Mouse (Mus musculus) liver, embryonic 12.5 days (tissue): Measurements from ENCODE around the gene Abcc10. TPM values are rescaled to one million over a fixed set of nuclear protein-coding genes. Genes with fewer than 3 reads are reported as not detected.

Source experiments
- ATAC-seq: fragments of 200-750 bp; cut with Nextera tagmentation; 2 replicates; pipeline ENCODE4 v1.8.0; 2017; ENCODE audit warnings: moderate number of reproducible peaks, mild to moderate bottlenecking, moderate library complexity
- H3K27ac ChIP-seq: fragments of 300-500 bp; sonication (generic); 2 replicates; pipeline ENCODE4 v1.5.1; 2016; ENCODE audit warnings: mild to moderate bottlenecking
- H3K27me3 ChIP-seq: fragments of 300-500 bp; sonication (generic); replicated peaks from 2 replicates; pipeline ENCODE4 v1.6.1; 2016; ENCODE audit warnings: mild to moderate bottlenecking, moderate library complexity
- H3K36me3 ChIP-seq: fragments of 300-500 bp; sonication (generic); 2 replicates; pipeline ENCODE4 v1.6.1; 2016; ENCODE audit warnings: mild to moderate bottlenecking, moderate library complexity
- H3K4me1 ChIP-seq: fragments of 300-500 bp; sonication (generic); 2 replicates; pipeline ENCODE4 v1.6.1; 2016
- H3K4me2 ChIP-seq: fragments of 300-500 bp; sonication (generic); 2 replicates; pipeline ENCODE4 v1.6.1; 2016; ENCODE audit warnings: mild to moderate bottlenecking, moderate library complexity
- H3K4me3 ChIP-seq: fragments of 300-500 bp; sonication (generic); 2 replicates; pipeline ENCODE4 v1.5.1; 2016; ENCODE audit warnings: mild to moderate bottlenecking, moderate library complexity
- H3K9ac ChIP-seq: fragments of 300-500 bp; sonication (generic); 2 replicates; pipeline ENCODE4 v1.6.1; 2016; ENCODE audit warnings: mild to moderate bottlenecking, moderate library complexity
- H3K9me3 ChIP-seq: fragments of 300-500 bp; sonication (generic); replicated peaks from 2 replicates; pipeline ENCODE4 v1.6.1; 2016; ENCODE audit warnings: mild to moderate bottlenecking, moderate library complexity
- WGBS: fragments of 180-500 bp; shearing (Covaris S2); methylation state at CpG from one replicate; pipeline ENCODE4 v1.1.7; 2016; ENCODE audit not compliant: insufficient replicate concordance; 5-methylcytosine and 5-hydroxymethylcytosine counted together
- polyA plus RNA-seq: library from polyadenylated mRNA; unstranded; fragments of >200 nt; fragmentation: Nextera tagmentation; extraction: Ambion mirVana; gene quantifications from 2 replicates; pipeline ENCODE4 v1.2.1, GENCODE M21; 2016

The Abcc10 gene
- 2.4 and 2.9 TPM in 2 replicates for polyA plus RNA-seq

DNA sequence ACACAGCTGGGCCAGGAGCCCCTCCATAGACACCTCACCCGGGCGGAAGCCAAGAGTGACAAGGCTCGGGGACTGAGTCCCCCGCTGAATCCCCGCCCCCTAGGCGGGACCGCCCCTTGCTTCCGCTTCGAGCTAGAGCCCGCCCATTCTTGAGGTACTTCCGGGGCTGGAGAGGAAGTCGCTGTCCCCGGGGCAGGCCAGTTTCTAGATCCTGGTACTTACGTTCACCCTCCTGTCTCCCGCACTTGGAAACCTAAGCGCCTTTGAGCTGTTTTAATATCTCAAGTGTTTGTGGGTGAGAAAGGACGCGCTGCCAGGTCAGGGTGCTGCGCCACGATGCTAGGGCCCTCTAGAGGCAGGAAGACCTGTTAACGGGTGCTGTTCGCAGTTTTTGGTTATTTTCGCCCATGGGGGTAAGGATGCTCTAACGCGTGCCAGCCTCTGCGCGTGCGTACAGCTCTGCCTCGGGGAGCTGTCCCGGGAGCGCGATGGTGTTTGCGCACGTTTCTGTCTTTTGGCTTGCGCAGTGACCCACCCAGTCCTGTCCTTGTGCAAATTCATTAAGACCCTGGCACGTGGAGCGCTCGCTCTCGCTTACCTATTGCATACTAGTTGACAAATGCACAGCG is at the start of gene Abcc10:
Gene Abcc10, minus strand, starts transcription at position 447 of the 629 bp plus-strand sequence.
- H3K9me3 ChIP-seq = no peaks in the 10 kb centered on the region
- peak within 1 kb of the TSS; percentile 87 for H3K9ac ChIP-seq
- peak within 1 kb of the TSS; percentile 94 for H3K4me2 ChIP-seq
- peaks cover 11% of the 10 kb centered on the region; the same call in 1 of the 2 replicates for H3K36me3 ChIP-seq
- H3K27ac ChIP-seq = peak within 1 kb of the TSS; percentile 94
- H3K27me3 ChIP-seq = no peaks in the 10 kb centered on the region
- peak; percentile 98 for ATAC-seq
- H3K4me3 ChIP-seq = peak within 1 kb of the TSS; percentile 73
- H3K4me1 ChIP-seq = peaks cover 30% of the 10 kb centered on the region
- under 1% methylated on average over 40 of the region's 40 CpGs for WGBS

DNA sequence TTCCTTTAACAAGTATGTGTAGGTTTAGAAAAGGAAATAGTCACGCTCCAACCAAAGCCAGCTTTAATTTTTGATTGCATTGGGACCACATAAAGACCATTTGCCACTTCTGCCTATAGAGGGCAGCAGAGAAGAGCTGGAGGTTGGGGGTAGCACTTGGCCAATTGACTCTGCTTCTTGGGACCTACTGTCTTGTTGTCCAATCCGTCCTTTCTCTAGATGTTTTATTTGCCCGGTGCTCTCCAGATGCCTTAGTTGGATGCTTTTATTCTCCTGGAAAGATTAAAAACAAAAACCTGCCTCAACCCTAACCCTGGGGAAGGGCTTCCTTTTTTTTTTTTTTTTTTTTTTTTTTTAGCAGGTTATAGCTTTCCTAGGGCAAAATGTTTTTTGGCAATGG is 43.6 kb upstream of the Abcc10 start:
- H3K27me3 ChIP-seq = 0 out of 2 replicates have a peak, but pooled peaks cover 2% of the 10 kb centered on the region
- H3K9ac ChIP-seq = no peak overlapping the region
- H3K4me2 ChIP-seq = no peak overlapping the region
- 46% methylated on average over 3 of the region's 3 CpGs for WGBS
- H3K9me3 ChIP-seq = peaks cover 4% of the 10 kb centered on the region; the same call in 1 of the 2 replicates
- no peak overlapping the region for H3K4me3 ChIP-seq
- no peak overlapping the region for H3K27ac ChIP-seq
- no peaks in the 10 kb centered on the region for H3K4me1 ChIP-seq
- ATAC-seq = no peak
- H3K36me3 ChIP-seq = no peaks in the 10 kb centered on the region

DNA sequence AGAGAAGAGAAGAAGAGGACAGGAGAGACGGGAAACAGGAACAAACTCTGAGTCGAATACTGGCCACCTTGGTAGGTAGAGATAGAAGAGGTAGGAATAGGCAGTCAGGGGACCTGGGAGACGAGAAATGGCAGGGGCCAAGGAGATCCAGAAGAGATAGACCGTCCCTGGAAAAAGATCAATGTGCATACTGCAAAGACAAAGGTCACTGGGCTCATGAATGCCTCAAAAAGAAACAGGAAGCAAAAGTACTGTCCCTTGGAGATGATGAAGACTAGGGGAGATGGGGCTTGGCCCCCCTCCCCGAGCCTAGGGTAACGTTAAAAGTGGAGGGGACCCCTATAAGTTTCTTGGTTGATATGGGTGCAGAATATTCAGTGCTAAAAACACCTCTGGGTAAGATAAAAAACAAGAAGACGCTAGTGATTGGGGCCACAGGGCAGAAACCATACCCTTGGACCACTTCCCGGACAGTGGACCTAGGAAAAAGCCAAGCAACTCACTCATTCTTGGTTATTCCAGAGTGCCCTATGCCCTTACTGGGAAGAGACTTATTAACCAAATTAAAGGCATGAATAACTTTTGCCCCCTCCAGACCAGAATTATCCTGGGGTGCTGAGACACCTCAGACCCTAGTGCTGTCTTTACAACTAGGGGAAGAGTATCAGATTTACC is 23.0 kb upstream of the Abcc10 start:
- no peaks in the 10 kb centered on the region for H3K27me3 ChIP-seq
- H3K4me3 ChIP-seq = no peak overlapping the region
- H3K9ac ChIP-seq = no peak overlapping the region
- WGBS = 61% methylated on average over 8 of the region's 8 CpGs
- H3K9me3 ChIP-seq = peaks cover 29% of the 10 kb centered on the region; the same call in 1 of the 2 replicates
- H3K27ac ChIP-seq = no peak overlapping the region
- no peak overlapping the region for H3K4me2 ChIP-seq
- no peaks in the 10 kb centered on the region for H3K4me1 ChIP-seq
- H3K36me3 ChIP-seq = no peaks in the 10 kb centered on the region
- no peak for ATAC-seq

DNA sequence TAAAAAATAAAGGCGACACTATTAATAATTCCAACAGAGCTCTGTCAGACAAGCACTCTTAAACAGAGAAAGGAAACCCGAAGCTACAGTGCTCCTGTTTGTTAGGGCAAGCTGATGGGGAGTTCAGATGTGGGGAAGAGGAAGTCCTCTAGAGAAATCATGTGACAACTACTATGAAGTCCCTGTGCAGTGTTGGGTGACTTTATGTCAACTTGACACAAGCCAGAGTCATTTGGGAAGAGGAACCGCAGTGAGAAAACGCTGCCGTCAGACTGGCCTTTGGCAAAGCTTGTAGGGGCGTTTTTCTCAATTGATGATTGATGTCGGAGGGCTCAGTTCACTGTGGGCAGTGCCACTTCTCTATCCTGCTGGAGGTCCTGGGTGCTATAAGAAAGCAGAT is 13.1 kb upstream of the Abcc10 start:
- no peak overlapping the region for H3K4me3 ChIP-seq
- H3K36me3 ChIP-seq = no peaks in the 10 kb centered on the region; the same call in 1 of the 2 replicates
- no peak for ATAC-seq
- H3K4me1 ChIP-seq = no peaks in the 10 kb centered on the region
- H3K27me3 ChIP-seq = no peaks in the 10 kb centered on the region
- 29% methylated on average over 7 of the region's 7 CpGs for WGBS
- H3K9ac ChIP-seq = no peak overlapping the region
- H3K4me2 ChIP-seq = no peak overlapping the region
- H3K9me3 ChIP-seq = peaks cover 17% of the 10 kb centered on the region
- H3K27ac ChIP-seq = no peak overlapping the region

DNA sequence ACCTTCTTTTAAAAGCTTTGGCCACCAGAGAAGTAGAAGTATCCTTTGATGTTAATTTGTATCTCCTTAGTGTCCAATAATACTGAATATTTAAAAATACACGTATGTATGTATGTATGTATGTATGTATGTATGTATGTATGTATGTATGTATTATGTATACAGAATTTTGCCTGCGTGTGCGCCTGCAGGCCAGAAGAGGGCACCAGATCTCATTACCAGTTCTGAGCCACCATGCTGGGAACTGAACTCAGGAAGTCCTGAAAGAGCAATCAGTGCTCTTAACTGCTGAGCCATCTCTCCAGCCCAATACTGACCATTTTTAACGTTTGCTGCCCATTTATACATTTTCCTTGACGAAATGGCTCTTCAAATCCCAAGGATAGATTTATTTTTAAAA is 8.3 kb upstream of the Abcc10 start:
- ATAC-seq = no peak
- Histone ChIP-seq H3K27me3 (no peaks in the 10 kb centered on the region), H3K4me3 (no peak overlapping the region), H3K27ac (no peak overlapping the region), H3K36me3 (no peaks in the 10 kb centered on the region), H3K4me2 (no peak overlapping the region), H3K4me1 (peaks cover 12% of the 10 kb centered on the region), H3K9ac (no peak overlapping the region), H3K9me3 (peaks cover 5% of the 10 kb centered on the region; the same call in 1 of the 2 replicates)
- WGBS = 14% methylated on average over 5 of the region's 5 CpGs

DNA sequence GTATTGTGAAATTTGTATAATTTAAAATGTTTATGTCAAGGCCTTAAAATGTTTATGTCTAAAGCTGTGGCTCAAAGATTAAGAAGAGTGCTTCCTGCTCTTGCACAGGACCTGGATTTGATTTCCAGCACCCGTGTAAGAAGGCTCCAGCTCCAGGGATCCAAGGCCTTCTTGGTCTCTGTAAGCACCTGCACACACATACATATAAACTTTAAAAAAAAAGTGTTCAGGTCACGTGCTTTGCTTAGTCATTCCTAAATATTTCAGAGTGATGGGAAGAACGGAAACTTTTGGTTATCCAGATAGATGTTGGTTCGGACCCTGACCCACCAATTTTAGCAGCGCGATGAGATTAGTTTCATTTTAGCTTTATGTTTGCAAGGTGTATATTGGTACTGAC is 571 bp upstream of the Abcc10 start:
- H3K9ac ChIP-seq = peak overlapping the region; percentile 87; the same call in 1 of the 2 replicates
- peaks cover 3% of the 10 kb centered on the region; the same call in 1 of the 2 replicates for H3K9me3 ChIP-seq
- 64% methylated on average over 6 of the region's 6 CpGs for WGBS
- no peaks in the 10 kb centered on the region for H3K27me3 ChIP-seq
- no peak for ATAC-seq
- H3K36me3 ChIP-seq = peaks cover 4% of the 10 kb centered on the region; the same call in 1 of the 2 replicates
- peak overlapping the region; percentile 94 for H3K27ac ChIP-seq
- H3K4me1 ChIP-seq = peaks cover 30% of the 10 kb centered on the region
- peak overlapping the region; percentile 94 for H3K4me2 ChIP-seq
- H3K4me3 ChIP-seq = peak overlapping the region; percentile 73

DNA sequence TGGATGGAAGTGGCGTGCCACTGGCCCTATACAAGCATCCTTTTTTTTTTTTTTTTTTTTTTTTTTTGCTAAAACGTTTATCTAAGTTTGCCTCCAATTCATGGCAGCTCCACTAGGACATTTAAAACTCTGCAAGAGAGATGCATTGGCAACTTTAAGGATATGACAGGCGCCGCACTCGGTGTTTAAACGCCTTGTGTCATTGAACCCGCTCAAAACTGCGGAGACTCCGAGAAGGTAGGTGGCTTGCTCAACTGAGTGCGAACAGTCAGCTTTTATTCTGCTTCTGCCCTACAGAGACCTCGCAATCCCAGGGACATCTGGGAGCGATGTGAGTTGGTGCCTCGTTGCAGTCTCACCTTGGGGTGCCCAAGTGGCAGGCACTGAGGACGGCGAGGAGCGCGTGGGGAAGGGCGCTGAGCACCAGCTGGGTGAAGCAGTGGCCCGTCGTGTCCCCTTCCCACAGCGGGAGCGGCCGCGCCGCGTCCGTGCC is 693 bp downstream of the Abcc10 start:
- 8% methylated on average over 27 of the region's 27 CpGs for WGBS

DNA sequence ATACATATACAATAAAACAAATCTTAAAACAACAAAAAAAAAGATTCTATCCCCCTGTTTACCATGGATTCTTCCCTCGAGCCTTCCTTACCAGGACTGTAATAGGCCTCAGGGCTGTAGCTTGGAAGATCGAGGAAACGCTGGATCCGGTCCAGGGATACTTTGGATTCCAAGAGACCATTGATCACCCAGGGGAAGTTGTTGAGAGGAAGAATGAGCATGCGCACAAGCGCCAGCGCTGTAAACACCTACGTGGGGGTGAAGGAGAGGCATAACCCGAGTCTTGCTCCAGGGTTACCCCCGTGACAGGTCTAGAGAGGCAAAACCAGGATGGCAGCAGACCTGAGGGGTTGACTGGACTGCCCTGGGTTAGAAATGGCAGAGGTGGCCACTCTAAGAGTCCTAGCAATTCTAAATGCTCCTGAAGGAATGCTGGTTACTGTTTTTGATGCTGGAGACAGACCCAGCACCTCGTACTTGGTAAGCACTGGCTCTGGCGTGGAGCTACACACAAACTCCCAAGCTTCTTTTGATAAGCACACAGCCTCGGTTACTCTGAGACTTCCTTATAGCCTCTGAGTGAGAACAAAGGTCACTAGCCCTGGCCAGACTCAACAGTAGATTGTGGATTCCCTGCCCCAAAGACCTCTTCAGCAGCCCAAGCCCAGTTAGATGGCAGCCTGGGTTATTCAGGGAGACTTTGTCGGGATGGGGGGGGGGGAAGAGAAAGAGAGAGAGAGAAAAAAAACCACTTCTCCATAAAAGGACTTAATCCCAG is 5.9 kb downstream of the Abcc10 start:
- no peak overlapping the region for H3K4me3 ChIP-seq
- H3K4me2 ChIP-seq = no peak overlapping the region
- no peak overlapping the region for H3K27ac ChIP-seq
- no peaks in the 10 kb centered on the region for H3K27me3 ChIP-seq
- H3K9ac ChIP-seq = no peak overlapping the region
- 76% methylated on average over 14 of the region's 14 CpGs for WGBS
- no peak for ATAC-seq
- H3K36me3 ChIP-seq = peaks cover 26% of the 10 kb centered on the region
- no peaks in the 10 kb centered on the region for H3K9me3 ChIP-seq
- peaks cover 11% of the 10 kb centered on the region for H3K4me1 ChIP-seq

More for the DNA sequence above, 693 bp downstream of the Abcc10 start:
- H3K9ac ChIP-seq = peak overlapping the region; percentile 87
- peak overlapping the region; percentile 73 for H3K4me3 ChIP-seq
- H3K27ac ChIP-seq = peak overlapping the region; percentile 94
- H3K27me3 ChIP-seq = no peaks in the 10 kb centered on the region
- H3K9me3 ChIP-seq = no peaks in the 10 kb centered on the region
- peaks cover 16% of the 10 kb centered on the region; the same call in 1 of the 2 replicates for H3K36me3 ChIP-seq
- peak overlapping the region; percentile 94 for H3K4me2 ChIP-seq
- H3K4me1 ChIP-seq = peaks cover 28% of the 10 kb centered on the region
- ATAC-seq = no peak

DNA sequence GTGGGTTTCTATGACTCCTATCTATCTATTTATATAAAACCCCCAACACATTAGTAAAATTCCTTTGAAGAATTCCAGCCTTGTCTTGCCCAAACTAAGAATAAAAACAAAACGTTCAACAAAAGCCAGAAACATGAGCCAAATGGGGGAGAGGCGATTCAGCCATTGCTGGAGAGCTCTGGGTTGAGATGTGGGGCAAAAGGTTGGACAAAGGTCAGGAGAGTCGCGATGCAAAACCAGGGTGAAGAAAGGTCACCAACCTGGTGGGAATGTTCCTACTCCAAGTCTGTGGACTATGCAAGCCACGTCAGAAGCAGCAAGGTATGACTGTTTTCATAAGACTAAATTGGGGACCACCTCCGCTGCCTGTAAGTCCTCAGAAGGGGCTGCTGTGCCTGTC is 7.7 kb downstream of the Abcc10 start:
- peaks cover 26% of the 10 kb centered on the region for H3K36me3 ChIP-seq
- peaks cover 3% of the 10 kb centered on the region; the same call in 1 of the 2 replicates for H3K4me1 ChIP-seq
- 0 out of 2 replicates have a peak, but pooled peaks cover 6% of the 10 kb centered on the region for H3K27me3 ChIP-seq
- ATAC-seq = no peak
- no peak overlapping the region for H3K4me3 ChIP-seq
- no peak overlapping the region for H3K27ac ChIP-seq
- H3K9ac ChIP-seq = no peak overlapping the region
- H3K4me2 ChIP-seq = no peak overlapping the region
- WGBS = 60% methylated on average over 6 of the region's 6 CpGs
- H3K9me3 ChIP-seq = no peaks in the 10 kb centered on the region

DNA sequence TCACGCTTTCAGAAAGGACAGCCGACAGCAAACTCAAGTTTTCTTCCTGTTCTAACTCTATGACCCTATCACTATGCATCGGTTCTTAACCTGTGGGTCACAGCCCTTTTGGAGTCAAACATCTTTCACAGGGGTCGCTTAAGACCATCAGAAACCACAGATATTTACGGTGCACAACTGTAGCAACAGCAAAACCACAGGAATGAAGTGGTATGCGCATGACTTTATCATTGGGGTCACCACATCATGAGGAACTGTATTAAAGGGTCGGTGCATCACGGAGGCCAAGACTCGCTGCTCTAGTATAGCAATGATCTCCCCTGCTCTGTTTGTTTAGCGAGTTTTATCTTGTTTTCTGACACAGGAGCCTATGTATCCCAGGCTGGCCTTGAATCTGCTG is 12.3 kb downstream of the Abcc10 start:
- WGBS = 73% methylated on average over 10 of the region's 10 CpGs
- Histone ChIP-seq H3K27me3 (0 out of 2 replicates have a peak, but pooled peaks cover 6% of the 10 kb centered on the region), H3K36me3 (peaks cover 2% of the 10 kb centered on the region), H3K9me3 (no peaks in the 10 kb centered on the region), H3K4me3 (no peak overlapping the region), H3K4me1 (peaks cover 2% of the 10 kb centered on the region; the same call in 1 of the 2 replicates), H3K4me2 (no peak overlapping the region), H3K27ac (no peak overlapping the region), H3K9ac (no peak overlapping the region)
- ATAC-seq = no peak

DNA sequence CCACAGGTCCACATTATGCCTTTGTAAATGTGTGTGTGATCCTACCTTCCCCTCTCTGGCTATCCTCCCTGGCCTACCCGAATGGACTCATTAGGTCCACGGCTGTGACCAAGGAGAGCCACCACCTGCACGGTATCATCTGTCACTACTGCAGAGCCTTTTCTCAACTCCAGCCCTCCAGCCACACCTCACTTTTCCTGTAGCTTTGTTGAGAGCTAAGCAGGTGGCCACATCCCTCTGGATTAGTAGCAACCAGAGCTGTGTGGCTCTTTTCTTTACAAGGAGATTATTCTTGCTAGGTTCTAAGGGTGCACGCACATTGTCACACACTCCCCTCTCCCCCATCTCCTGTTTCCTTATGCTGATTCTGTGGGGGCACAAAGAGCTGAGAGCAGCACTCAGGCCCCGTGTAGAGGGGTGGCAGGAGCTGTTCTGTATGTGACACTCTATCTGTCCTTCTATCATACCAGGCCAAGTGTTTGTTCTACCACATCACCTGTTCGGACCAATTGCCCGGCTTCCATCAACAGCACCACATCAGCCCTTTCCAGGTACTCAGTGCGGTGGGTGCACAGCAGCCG is 14.9 kb downstream of the Abcc10 start:
- no peak for ATAC-seq
- WGBS = 77% methylated on average over 9 of the region's 9 CpGs
- H3K9ac ChIP-seq = no peak overlapping the region
- no peak overlapping the region for H3K4me3 ChIP-seq
- no peaks in the 10 kb centered on the region for H3K36me3 ChIP-seq
- H3K27ac ChIP-seq = no peak overlapping the region
- no peaks in the 10 kb centered on the region for H3K9me3 ChIP-seq
- 0 out of 2 replicates have a peak, but pooled peaks cover 10% of the 10 kb centered on the region for H3K27me3 ChIP-seq
- H3K4me1 ChIP-seq = no peaks in the 10 kb centered on the region
- no peak overlapping the region for H3K4me2 ChIP-seq
